Mouse (Mus musculus): Measurements from ENCODE around the gene Hydin.

- TF ChIP-seq POLR2A (IDR thresholded peaks at IDR 0.05; ENCODE audit: low read depth, low read length) (no peak), CTCF (conservative IDR thresholded peaks at IDR 0.05; ENCODE audit: insufficient read depth, insufficient read length, low read depth, low read length) (no peak)
Measured at GRCm38 (mm10) chr8:110648577-110648976, 381.8 kb downstream of the Hydin start.
